Mouse (Mus musculus) embryonic facial prominence, embryonic 12.5 days (tissue): ENCODE results near the gene Tie1. TPM values are rescaled to one million over a fixed set of nuclear protein-coding genes. Genes with fewer than 3 reads are reported as not detected.

Experiments used
- ATAC-seq: fragments of 200-750 bp; cut with Nextera tagmentation; 2 replicates; pipeline ENCODE4 v1.8.0; 2017; ENCODE audit not compliant: insufficient number of reproducible peaks, insufficient read depth, low FRiP score, low TSS enrichment
- H3K27ac ChIP-seq: fragments of 300-500 bp; sonication (generic); 2 replicates; pipeline ENCODE4 v1.5.1; 2016; ENCODE audit warnings: mild to moderate bottlenecking
- H3K27me3 ChIP-seq: fragments of 300-500 bp; sonication (generic); 2 replicates; pipeline ENCODE4 v1.6.1; 2016; ENCODE audit warnings: mild to moderate bottlenecking, moderate library complexity
- H3K36me3 ChIP-seq: fragments of 300-500 bp; sonication (generic); 2 replicates; pipeline ENCODE4 v1.6.1; 2016; ENCODE audit warnings: mild to moderate bottlenecking
- H3K4me1 ChIP-seq: fragments of 300-500 bp; sonication (generic); 2 replicates; pipeline ENCODE4 v1.6.1; 2016
- H3K4me2 ChIP-seq: fragments of 300-500 bp; sonication (generic); replicated peaks from 2 replicates; pipeline ENCODE4 v1.6.1; 2016; ENCODE audit warnings: mild to moderate bottlenecking, moderate library complexity
- H3K4me3 ChIP-seq: fragments of 300-500 bp; sonication (generic); 2 replicates; pipeline ENCODE4 v1.5.1; 2016; ENCODE audit warnings: mild to moderate bottlenecking
- H3K9ac ChIP-seq: fragments of 300-500 bp; sonication (generic); 2 replicates; pipeline ENCODE4 v1.6.1; 2016; ENCODE audit warnings: mild to moderate bottlenecking, moderate library complexity
- H3K9me3 ChIP-seq: fragments of 300-500 bp; sonication (generic); 2 replicates; pipeline ENCODE4 v1.6.1; 2016; ENCODE audit warnings: mild to moderate bottlenecking, moderate library complexity
- WGBS: fragments of 180-500 bp; shearing (Covaris S2); methylation state at CpG from one replicate; pipeline ENCODE4 v1.1.7; 2016; 5-methylcytosine and 5-hydroxymethylcytosine counted together
- polyA plus RNA-seq: library from polyadenylated mRNA; unstranded; fragments of >200 nt; fragmentation: Nextera tagmentation; extraction: Ambion mirVana; gene quantifications from 2 replicates; pipeline ENCODE4 v1.2.1, GENCODE M21; 2016

The Tie1 gene
- polyA plus RNA-seq, 1 experiment from 2014 or later: 23.3 TPM

- WGBS: 52% methylated on average over 7 of the region's 7 CpGs
- no peak overlapping the region for H3K9ac ChIP-seq
- peak overlapping the region; percentile 69; the same call in 1 of the 2 replicates for H3K4me3 ChIP-seq
- H3K4me1 ChIP-seq: peaks cover 29% of the 10 kb centered on the region
- peak overlapping the region; percentile 12; the same call in 1 of the 2 replicates for H3K27ac ChIP-seq
- H3K27me3 ChIP-seq: no peaks in the 10 kb centered on the region
- ATAC-seq: no peak
- no peaks in the 10 kb centered on the region for H3K9me3 ChIP-seq
- peak overlapping the region; percentile 91; the same call in 1 of the 2 replicates for H3K4me2 ChIP-seq
- peaks cover 34% of the 10 kb centered on the region for H3K36me3 ChIP-seq
These were observed 60.5 kb downstream of the Tie1 start for GRCm38 (mm10) chr4:118429215-118429895.

GRCm38 (mm10) chr4:118428531-118429214 lies 61.2 kb downstream of the Tie1 start:
- WGBS: 48% methylated on average over 15 of the region's 15 CpGs
- ATAC-seq: no peak
- Histone ChIP-seq H3K27ac (peak overlapping the region; percentile 80), H3K4me3 (peak overlapping the region; percentile 69), H3K36me3 (peaks cover 31% of the 10 kb centered on the region), H3K4me1 (peaks cover 25% of the 10 kb centered on the region), H3K9ac (peak overlapping the region; percentile 73), H3K4me2 (peak overlapping the region; percentile 91), H3K27me3 (no peaks in the 10 kb centered on the region), H3K9me3 (no peaks in the 10 kb centered on the region)

DNA sequence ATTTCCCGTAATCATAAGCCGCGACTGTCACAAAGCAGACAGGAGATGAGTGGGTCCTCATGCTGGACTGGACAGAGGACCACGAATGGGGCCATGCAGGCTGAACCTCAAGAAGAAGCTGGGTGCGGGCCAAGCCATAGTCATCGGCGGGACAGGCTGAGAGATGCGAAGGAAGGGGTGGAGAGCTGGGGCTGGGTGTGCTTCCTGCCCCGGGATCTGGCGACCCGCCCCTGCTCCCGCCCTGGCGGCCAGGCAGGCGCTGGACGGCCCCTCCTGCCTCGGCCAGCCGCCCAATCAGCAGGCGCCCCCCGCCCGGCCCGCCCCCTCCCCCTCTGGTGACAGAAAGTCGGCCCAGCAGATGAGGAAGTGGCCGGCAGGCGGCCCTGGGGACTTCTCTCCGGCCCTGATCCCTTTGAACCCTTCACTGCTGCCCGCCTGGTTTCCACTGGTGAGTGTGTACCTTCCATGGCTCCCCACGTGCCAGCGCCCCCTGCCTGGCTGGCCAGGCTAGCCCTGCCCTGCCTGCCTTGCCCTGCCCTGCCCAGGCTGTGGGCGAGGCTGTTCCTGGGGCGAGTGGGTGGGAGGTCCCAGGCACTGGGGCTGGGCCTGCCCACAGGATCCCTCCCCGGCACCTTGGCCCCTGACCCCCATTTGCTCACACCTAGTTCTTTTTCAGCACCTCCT lies 62.0 kb downstream of the Tie1 start, which contains the start of gene Elovl1:
TSS of gene Elovl1 (plus strand) at position 326 of the 684 bp plus-strand sequence.
- no peaks in the 10 kb centered on the region for H3K9me3 ChIP-seq
- ATAC-seq: peak; percentile 95
- H3K4me2 ChIP-seq: peak within 1 kb of the TSS; percentile 91
- peak within 1 kb of the TSS; percentile 80 for H3K27ac ChIP-seq
- peak within 1 kb of the TSS; percentile 73 for H3K9ac ChIP-seq
- no peaks in the 10 kb centered on the region for H3K27me3 ChIP-seq
- peaks cover 25% of the 10 kb centered on the region for H3K4me1 ChIP-seq
- 0% methylated on average over 30 of the region's 31 CpGs for WGBS
- peak within 1 kb of the TSS; percentile 69 for H3K4me3 ChIP-seq
- H3K36me3 ChIP-seq: peaks cover 26% of the 10 kb centered on the region

GRCm38 (mm10) chr4:118427415-118427767 lies 62.5 kb downstream of the Tie1 start:
- H3K36me3 ChIP-seq: peaks cover 24% of the 10 kb centered on the region
- peak overlapping the region; percentile 80 for H3K27ac ChIP-seq
- no peaks in the 10 kb centered on the region for H3K27me3 ChIP-seq
- H3K4me2 ChIP-seq: peak overlapping the region; percentile 91
- no peak for ATAC-seq
- H3K9ac ChIP-seq: peak overlapping the region; percentile 73
- 3% methylated on average over 5 of the region's 5 CpGs for WGBS
- no peaks in the 10 kb centered on the region for H3K9me3 ChIP-seq
- peaks cover 25% of the 10 kb centered on the region for H3K4me1 ChIP-seq
- H3K4me3 ChIP-seq: peak overlapping the region; percentile 69

GRCm38 (mm10) chr4:118425374-118425773 lies 64.5 kb downstream of the Tie1 start:
- no peak overlapping the region for H3K4me3 ChIP-seq
- no peak for ATAC-seq
- H3K27me3 ChIP-seq: no peaks in the 10 kb centered on the region
- peaks cover 25% of the 10 kb centered on the region for H3K4me1 ChIP-seq
- H3K36me3 ChIP-seq: peaks cover 25% of the 10 kb centered on the region
- H3K27ac ChIP-seq: no peak overlapping the region
- 93% methylated on average over 1 of the region's 1 CpGs for WGBS
- H3K9me3 ChIP-seq: no peaks in the 10 kb centered on the region
- no peak overlapping the region for H3K9ac ChIP-seq
- no peak overlapping the region for H3K4me2 ChIP-seq

DNA sequence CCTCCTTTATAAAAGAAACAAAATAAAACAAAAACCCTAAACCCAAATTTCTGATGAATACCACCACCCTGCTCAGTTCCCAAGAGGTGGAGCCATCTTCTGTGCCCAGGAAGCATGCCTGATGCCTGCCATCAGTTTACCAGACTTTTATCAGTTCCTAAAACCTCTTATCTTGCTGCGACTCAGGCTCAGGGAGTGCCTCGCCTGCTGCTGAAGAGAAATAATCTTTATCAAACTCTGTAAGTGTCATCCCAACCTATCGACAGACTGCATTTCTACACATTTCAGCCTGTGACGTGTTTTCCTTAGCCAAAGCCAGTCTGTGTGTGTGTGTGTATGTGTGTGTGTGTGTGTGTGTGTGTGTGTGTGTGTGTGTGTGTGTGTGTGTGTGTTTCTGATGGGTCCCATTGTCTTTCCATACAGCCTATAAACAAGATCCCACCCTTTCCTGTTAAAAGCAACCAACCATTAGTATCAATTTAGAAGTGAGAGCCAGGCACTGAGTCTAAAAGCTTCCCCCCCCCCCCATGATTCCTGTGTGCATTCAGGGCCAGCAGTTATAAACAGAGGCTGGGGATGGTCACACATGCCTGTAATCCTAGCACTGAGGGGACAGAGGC lies 65.2 kb downstream of the Tie1 start:
- Histone ChIP-seq H3K36me3 (peaks cover 32% of the 10 kb centered on the region), H3K4me2 (no peak overlapping the region), H3K4me1 (peaks cover 23% of the 10 kb centered on the region), H3K27ac (no peak overlapping the region), H3K9me3 (no peaks in the 10 kb centered on the region), H3K9ac (no peak overlapping the region), H3K4me3 (no peak overlapping the region), H3K27me3 (no peaks in the 10 kb centered on the region)
- WGBS: 85% methylated on average over 4 of the region's 4 CpGs
- ATAC-seq: no peak

GRCm38 (mm10) chr4:118421384-118421783 lies 68.5 kb downstream of the Tie1 start:
- Histone ChIP-seq H3K9ac (no peak overlapping the region), H3K27ac (no peak overlapping the region), H3K9me3 (no peaks in the 10 kb centered on the region), H3K27me3 (no peaks in the 10 kb centered on the region), H3K4me2 (no peak overlapping the region), H3K4me3 (no peak overlapping the region), H3K36me3 (peaks cover 55% of the 10 kb centered on the region), H3K4me1 (no peaks in the 10 kb centered on the region)
- no peak for ATAC-seq
- WGBS: 90% methylated on average over 3 of the region's 3 CpGs

Other genes with a start within 250 kb of the Tie1 start
- 90.7 and 98.6 TPM in 2 replicates for gene Ptprf, start 198.7 kb downstream of the Tie1 start, polyA plus RNA-seq
- gene Szt2, start 80.8 kb downstream of the Tie1 start, polyA plus RNA-seq: 11.1 and 11.3 TPM in 2 replicates
- gene Med8, start 80.7 kb downstream of the Tie1 start, polyA plus RNA-seq: 125 TPM in 2 replicates
- 48.4 and 50.3 TPM in 2 replicates for gene Elovl1, start 62.0 kb downstream of the Tie1 start, polyA plus RNA-seq
- 250 and 253 TPM in 2 replicates for gene Cdc20, start 52.7 kb downstream of the Tie1 start, polyA plus RNA-seq
- 0.61 and 0.64 TPM in 2 replicates for gene Mpl, start 32.5 kb downstream of the Tie1 start, polyA plus RNA-seq
- gene 2610528J11Rik, start 36.9 kb upstream of the Tie1 start, polyA plus RNA-seq: 1.8 TPM in 2 replicates
- gene Tmem125, start 54.0 kb upstream of the Tie1 start, polyA plus RNA-seq: 0.80 and 0.87 TPM in 2 replicates
- gene Cfap57, start 130.7 kb upstream of the Tie1 start, polyA plus RNA-seq: 0.41 and 0.46 TPM in 2 replicates
- gene Ebna1bp2, start 130.7 kb upstream of the Tie1 start, polyA plus RNA-seq: 154 and 165 TPM in 2 replicates
- not detected in 2 replicates for gene Olfr62, start 168.9 kb upstream of the Tie1 start, polyA plus RNA-seq
- 0.05 and 0.20 TPM in 2 replicates for gene Olfr1342, start 202.7 kb upstream of the Tie1 start, polyA plus RNA-seq
- not detected in 2 replicates for gene Olfr1341, start 213.5 kb upstream of the Tie1 start, polyA plus RNA-seq
- not detected in 2 replicates for gene Olfr1340, start 230.1 kb upstream of the Tie1 start, polyA plus RNA-seq
- not detected in 2 replicates for gene Olfr1339, start 242.1 kb upstream of the Tie1 start, polyA plus RNA-seq